Mouse (Mus musculus) layer of hippocampus, adult 9-10 months (tissue): Measurements from ENCODE around the gene Cx3cl1.
A peak's percentile ranks its signal among the peaks of the same experiment; 100 is the strongest.

Source experiments
- DNase-seq: peaks from one replicate; pipeline ENCODE4 v3.0.0; 2022; ENCODE audit warnings: low spot score

Gene Cx3cl1

GRCm38 (mm10) chr8:94801293-94802095 lies 29.7 kb downstream of the Cx3cl1 start:
- no peak for DNase-seq

GRCm38 (mm10) chr8:94802375-94802774 lies 30.6 kb downstream of the Cx3cl1 start:
- DNase-seq, result no peak

- DNase-seq, result no peak
These were observed 31.7 kb downstream of the Cx3cl1 start for GRCm38 (mm10) chr8:94803551-94803950.

- DNase-seq, result no peak
These were observed 32.9 kb downstream of the Cx3cl1 start for GRCm38 (mm10) chr8:94804546-94805340.

GRCm38 (mm10) chr8:94805811-94806210 lies 34.0 kb downstream of the Cx3cl1 start:
- DNase-seq, result no peak

GRCm38 (mm10) chr8:94807506-94807905 lies 35.7 kb downstream of the Cx3cl1 start:
- DNase-seq, result no peak

- DNase-seq, result no peak
These were observed 36.6 kb downstream of the Cx3cl1 start for GRCm38 (mm10) chr8:94808372-94808771.

- DNase-seq, result no peak
These were observed 38.3 kb downstream of the Cx3cl1 start, which contains the start of gene Ccl17 for GRCm38 (mm10) chr8:94810153-94810552. Gene Ccl17, plus strand, starts transcription at chr8:94810453.

GRCm38 (mm10) chr8:94810855-94811254 lies 39.0 kb downstream of the Cx3cl1 start:
- no peak for DNase-seq

- no peak for DNase-seq
These were observed 39.8 kb downstream of the Cx3cl1 start for GRCm38 (mm10) chr8:94811654-94812053.

GRCm38 (mm10) chr8:94812645-94813098 lies 40.9 kb downstream of the Cx3cl1 start:
- DNase-seq, result peak; percentile 98

- DNase-seq, result no peak
These were observed 42.7 kb downstream of the Cx3cl1 start for GRCm38 (mm10) chr8:94814556-94814955.

GRCm38 (mm10) chr8:94817933-94818332 lies 46.1 kb downstream of the Cx3cl1 start:
- no peak for DNase-seq

- DNase-seq, result no peak
These were observed 47.9 kb downstream of the Cx3cl1 start for GRCm38 (mm10) chr8:94819671-94820179.

- DNase-seq, result no peak
These were observed 48.7 kb downstream of the Cx3cl1 start for GRCm38 (mm10) chr8:94820553-94820952.

GRCm38 (mm10) chr8:94821381-94821780 lies 49.6 kb downstream of the Cx3cl1 start:
- no peak for DNase-seq

- no peak for DNase-seq
These were observed 51.1 kb downstream of the Cx3cl1 start for GRCm38 (mm10) chr8:94822637-94823560.

- no peak for DNase-seq
These were observed 53.4 kb downstream of the Cx3cl1 start for GRCm38 (mm10) chr8:94825170-94825569.

GRCm38 (mm10) chr8:94826210-94826609 lies 54.4 kb downstream of the Cx3cl1 start:
- no peak for DNase-seq

GRCm38 (mm10) chr8:94828284-94828683 lies 56.5 kb downstream of the Cx3cl1 start:
- DNase-seq, result no peak
